Mouse (Mus musculus): ENCODE measurements around the gene Sh2d1b2.

- no peak for TF ChIP-seq POLR2A (IDR thresholded peaks at IDR 0.05; ENCODE audit: control insufficient read depth, low read depth, low read length)
- TF ChIP-seq CTCF (IDR thresholded peaks at IDR 0.05; ENCODE audit: control insufficient read depth, insufficient read depth, insufficient replicate concordance, low read depth, low read length) = no peak
These were observed 38.1 kb downstream of the Sh2d1b2 start for GRCm38 (mm10) chr1:170270696-170271095.
